Mouse (Mus musculus) urinary bladder, postnatal 4 days (tissue): ENCODE measurements at regions not wholly inside any gene's neighbourhood (a gene's known extent, or its start where the extent isn't known, plus 50 kb on each side); places are given as distances from the start of the nearest gene placed in this dataset.
A peak's percentile ranks its signal among the peaks of the same experiment; 100 is the strongest.

Experiments
- DNase-seq, 2 experiments: peaks; one replicate each; pipeline ENCODE4 v3.0.0; 2021 to 2022; ENCODE audit warnings: low spot score in 2 of 2

GRCm38 (mm10) chr15:61770721-61771542 lies 848.1 kb upstream of the A1bg start:
- DNase-seq = no peak

GRCm38 (mm10) chr15:61766544-61767094 lies 843.8 kb upstream of the A1bg start:
- no peak for DNase-seq

DNA sequence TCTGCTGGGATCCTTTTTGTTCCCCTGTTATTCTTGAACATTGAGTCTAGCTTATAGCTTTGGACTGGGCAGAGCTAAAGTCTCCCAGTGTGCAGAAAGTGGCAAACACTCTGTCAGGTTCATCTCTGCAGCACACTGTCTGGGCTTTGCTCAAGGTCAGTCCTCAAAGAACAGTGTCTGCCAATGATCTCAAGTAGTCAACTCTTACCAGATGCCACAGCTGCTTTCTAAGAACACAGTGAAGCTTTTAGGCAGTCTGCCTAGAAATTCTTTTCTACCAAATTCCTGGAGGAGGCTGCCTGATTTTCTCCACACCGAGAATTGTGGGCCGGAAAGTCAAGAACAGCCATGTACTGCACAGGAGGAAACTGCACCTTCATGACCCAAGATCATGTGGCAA lies 831.0 kb upstream of the A1bg start:
- no peak for DNase-seq

DNA sequence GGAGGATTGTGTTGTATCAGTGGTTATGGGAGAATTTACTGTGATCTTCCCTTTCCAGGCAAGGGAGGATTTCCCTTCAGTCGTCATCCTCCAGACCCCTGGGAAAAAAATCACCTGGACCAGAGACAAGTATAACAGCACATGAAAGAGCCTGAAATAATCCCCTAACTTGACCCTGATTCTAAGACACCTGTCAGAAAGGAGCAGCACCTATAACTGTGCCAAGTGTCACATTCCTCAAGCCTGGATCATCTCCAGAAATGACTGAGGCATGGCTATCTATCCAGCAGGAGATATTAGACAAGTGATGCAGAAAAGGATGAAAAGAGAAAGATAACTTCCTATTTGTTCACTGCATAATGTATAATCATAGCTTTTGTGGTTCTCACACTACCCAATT lies 800.9 kb upstream of the A1bg start:
- no peak for DNase-seq

- DNase-seq = no peak
Observed at GRCm38 (mm10) chr15:61718486-61718885, 795.7 kb upstream of the A1bg start.

DNA sequence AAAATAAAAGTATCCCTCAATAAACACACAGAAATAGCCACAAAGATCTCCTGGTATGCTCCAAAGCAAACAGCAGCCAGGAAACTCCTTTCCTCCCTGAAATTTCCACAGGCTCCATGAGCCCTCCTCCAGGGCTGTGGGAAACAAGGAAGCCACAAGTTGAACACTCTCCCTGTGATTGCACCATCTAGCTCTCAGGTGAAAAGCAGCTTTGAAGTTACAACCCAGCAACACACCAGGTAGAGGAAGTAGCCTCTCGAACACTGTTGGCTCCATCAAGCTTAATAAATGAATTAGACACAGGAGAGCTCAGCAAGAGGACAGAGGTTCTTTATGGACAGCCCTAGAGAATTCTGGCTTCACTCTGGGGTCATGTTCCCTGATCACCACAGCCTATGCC lies 794.4 kb upstream of the A1bg start:
- DNase-seq = no peak

- no peak for DNase-seq
Observed at GRCm38 (mm10) chr15:61713953-61714352, 791.1 kb upstream of the A1bg start.

DNA sequence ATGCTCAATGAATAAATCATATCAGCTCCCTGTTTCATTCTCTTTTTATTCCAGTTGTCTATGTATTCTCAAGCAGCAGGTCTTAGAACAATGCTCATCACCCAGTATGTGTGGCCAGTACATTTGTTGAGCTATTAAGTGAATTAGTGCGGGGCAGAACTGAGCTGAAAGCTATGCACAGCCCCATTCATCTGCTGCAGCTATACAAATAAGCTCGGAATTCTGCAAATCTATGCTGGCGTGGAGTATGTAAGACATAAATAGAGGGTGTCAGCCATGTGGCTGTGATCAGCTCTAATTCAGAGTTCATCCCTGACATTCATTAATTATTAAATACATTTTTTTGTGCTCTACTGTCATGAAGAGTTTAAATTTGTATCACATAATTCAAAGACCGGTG lies 786.1 kb upstream of the A1bg start:
- DNase-seq = no peak

- DNase-seq = no peak
Observed at GRCm38 (mm10) chr15:61707952-61708351, 785.1 kb upstream of the A1bg start.

GRCm38 (mm10) chr15:61692679-61693078 lies 769.9 kb upstream of the A1bg start:
- no peak for DNase-seq

GRCm38 (mm10) chr15:61690425-61690824 lies 767.6 kb upstream of the A1bg start:
- DNase-seq = no peak

GRCm38 (mm10) chr15:61689776-61690397 lies 767.1 kb upstream of the A1bg start:
- no peak for DNase-seq

- DNase-seq = no peak
Observed at GRCm38 (mm10) chr15:61682968-61683367, 760.2 kb upstream of the A1bg start.

- DNase-seq = no peak
Observed at GRCm38 (mm10) chr15:61670556-61670955, 747.7 kb upstream of the A1bg start.

DNA sequence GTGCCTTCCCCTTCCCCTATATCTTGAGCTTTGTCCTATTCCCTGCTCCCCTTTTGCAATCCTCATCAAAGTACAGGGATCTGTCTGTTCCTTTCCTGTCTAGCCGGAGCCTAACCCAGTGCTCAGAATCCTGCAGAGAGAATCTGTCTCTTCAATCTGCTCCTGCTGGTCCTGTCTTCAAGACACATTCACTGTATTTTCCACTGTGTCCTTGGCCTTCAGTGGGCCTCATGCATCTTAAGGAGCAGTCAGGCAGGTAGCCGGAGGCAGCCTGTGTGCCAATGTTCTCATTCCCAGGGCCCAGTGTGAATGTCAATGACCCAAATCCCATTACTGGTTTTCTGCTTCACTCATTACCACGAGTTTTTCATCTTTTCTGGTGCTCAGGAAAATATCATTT lies 737.8 kb upstream of the A1bg start:
- no peak for DNase-seq

DNA sequence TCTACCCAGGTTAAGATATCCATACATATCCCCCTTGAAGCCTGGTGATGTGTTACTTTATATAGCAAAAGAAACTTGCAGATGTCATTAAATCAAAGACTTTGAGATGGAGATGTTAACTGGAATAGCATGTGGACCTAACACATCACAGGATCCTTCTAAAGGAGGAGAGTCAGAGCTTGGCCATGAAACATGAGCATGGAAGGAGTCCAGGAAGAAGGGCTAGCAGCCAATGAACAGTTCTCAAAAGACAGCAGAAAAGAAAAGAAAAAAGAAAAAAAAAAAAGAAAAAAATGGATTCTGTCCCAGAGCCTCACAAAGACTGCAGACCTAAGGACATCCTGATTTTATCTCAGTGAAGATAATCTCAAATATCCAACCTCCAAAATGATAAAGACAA lies 734.1 kb upstream of the A1bg start:
- DNase-seq = peak in 1 of 2 experiments; percentile 57

GRCm38 (mm10) chr15:61654846-61655245 lies 732.0 kb upstream of the A1bg start:
- DNase-seq = no peak

- DNase-seq = no peak
Observed at GRCm38 (mm10) chr15:61653853-61654252, 731.0 kb upstream of the A1bg start.

DNA sequence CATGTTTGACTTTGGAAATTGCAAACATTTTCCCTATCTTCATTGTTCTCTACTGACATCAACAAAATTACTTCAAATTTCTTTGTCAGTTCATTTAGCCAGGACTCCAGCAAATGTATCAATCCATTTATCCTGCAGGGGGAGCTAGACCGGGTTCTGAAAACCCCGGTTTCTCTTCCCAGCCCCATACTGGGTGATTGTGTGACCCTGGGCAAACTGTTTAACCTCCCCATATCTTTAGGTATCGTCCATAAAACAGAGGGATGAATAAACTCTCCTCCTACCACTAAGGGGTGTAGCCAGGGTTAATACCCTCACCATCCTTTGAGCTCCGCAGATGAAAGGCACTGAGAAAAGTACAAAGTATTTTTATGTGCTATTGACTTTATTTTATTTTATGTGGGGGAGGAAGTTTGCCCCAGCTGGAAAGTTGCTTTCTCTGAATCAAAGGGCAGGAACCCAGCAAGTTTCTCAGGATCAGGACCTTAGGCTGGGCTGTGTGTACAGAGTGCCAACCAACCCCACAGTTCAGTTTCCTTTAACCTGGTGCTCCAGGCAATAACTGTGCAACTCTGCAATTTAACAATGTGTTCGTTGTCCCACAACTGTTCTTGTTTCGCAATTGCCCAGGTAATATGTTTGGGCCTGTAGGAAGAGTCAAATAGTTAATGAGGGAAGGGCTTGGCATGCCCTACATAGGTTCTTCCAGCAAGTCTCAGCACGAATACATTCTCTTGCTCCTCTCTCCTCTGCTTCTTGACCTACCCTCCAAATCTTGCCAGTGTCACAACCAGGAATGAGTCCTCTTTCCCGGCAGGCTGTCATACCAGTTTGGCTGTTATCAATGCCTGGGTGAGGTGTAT lies 696.1 kb upstream of the A1bg start:
- DNase-seq = no peak

DNA sequence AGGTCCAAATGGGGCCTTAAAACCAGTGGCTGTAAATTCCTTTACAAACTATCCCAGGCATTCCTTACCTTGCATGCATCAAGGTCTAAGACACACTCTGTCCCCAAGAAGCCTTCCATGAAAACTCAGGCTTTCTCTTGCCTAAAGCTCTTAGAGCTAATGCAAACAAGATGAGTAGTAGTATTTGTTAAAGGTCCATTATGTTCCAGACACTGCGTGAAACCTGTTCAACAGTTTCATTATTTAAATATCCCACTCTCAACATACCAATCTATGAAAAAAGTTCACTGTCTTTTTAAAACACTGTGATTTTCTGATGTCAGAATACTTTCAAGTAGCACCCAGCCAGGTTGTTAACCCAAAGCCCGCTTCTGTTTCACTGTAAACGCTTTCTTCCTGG lies 687.9 kb upstream of the A1bg start:
- DNase-seq = no peak

DNA sequence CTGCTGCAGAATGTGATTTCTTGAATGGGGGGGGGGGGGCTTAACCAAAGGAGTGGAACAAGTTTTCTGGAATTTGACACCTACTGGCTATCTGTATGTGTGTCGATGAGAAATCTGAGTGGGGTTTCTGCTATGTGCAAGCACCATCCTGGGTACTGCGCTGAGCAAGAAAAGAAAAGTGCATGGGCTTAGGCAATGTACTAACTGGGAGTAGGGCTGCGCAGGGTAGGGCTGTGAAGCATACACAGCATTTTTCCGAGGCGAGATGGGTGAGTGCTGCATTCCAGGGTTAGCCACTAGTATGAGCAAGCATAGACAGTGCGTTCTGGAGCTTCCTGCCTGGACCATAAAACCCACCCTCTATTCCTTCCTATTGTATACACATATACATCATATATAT lies 686.8 kb upstream of the A1bg start:
- no peak for DNase-seq

- DNase-seq = no peak
Observed at GRCm38 (mm10) chr15:61608301-61608731, 685.5 kb upstream of the A1bg start.
